Mouse (Mus musculus) liver, postnatal 0 days (tissue): ENCODE results near the gene Mybbp1a.

Experiments
- CTCF ChIP-seq: sonication (generic); IDR thresholded peaks from 2 replicates; pipeline ENCODE4 v1.5.1; 2016; ENCODE audit warnings: antibody characterized with exemption, low read depth
- EP300 ChIP-seq: IDR thresholded peaks from 2 replicates; pipeline ENCODE4 v1.6.1; 2016; ENCODE audit warnings: antibody characterized with exemption, low read depth, mild to moderate bottlenecking

DNA sequence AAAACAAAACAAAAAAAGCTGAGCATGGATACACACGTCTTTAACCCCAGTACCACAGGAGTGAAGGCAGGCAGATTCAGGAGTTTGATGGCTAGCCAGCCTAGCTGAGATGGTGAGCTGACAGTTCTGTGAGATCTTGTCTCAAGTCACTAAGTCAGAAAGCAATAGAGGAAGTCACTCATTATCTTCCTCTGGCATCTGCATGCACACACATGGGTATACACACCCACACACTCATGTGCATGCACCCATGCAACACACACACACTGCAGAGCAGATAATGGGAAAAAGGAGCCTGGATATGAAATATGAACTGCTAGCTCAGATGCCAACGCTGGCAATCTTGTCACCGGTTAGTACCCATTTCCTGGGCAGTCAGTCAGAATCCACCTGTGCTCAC lies 47.9 kb upstream of the Mybbp1a start:
- no peak for TF ChIP-seq EP300
- TF ChIP-seq CTCF: no peak
